Mouse (Mus musculus) spleen, adult 18-20 months (tissue): ENCODE results near the gene Rbms1.

ENCODE experiments used
- DNase-seq, 2 experiments: peaks; one replicate each; pipeline ENCODE4 v3.0.0; 2022; ENCODE audit warnings: mixed read lengths in 2 of 2

Gene Rbms1

GRCm38 (mm10) chr2:60705426-60705825 is 257.6 kb downstream of the Rbms1 start:
- DNase-seq = no peak

- DNase-seq = no peak
Observed at GRCm38 (mm10) chr2:60703315-60703714, 259.7 kb downstream of the Rbms1 start.

- DNase-seq = no peak
Observed at GRCm38 (mm10) chr2:60700956-60701355, 262.0 kb downstream of the Rbms1 start.
